Mouse (Mus musculus): ENCODE data around the gene Ceacam18. TPM values are rescaled to one million over a fixed set of nuclear protein-coding genes. Genes with fewer than 3 reads are reported as not detected.
"Not testable (repeated sequence)": the region's sequence is repeated elsewhere in the genome, so short reads cannot be mapped to it uniquely, and the experiment has no call there.

Gene Ceacam18
- polyA plus RNA-seq, 1 experiment from 2014 or later, result not detected

GRCm38 (mm10) chr7:43633940-43634339, 567 bp upstream of the Ceacam18 start:
- no peak overlapping the region for H3K4me3 ChIP-seq
- H3K4me1 ChIP-seq, result no peaks in the 10 kb centered on the region
- no peaks in the 10 kb centered on the region for H3K27me3 ChIP-seq
- WGBS, result 76% methylated on average over 4 of the region's 4 CpGs
- H3K36me3 ChIP-seq (ENCODE audit: poor library complexity, severe bottlenecking), result no peaks in the 10 kb centered on the region
- H3K4me2 ChIP-seq, result no peak overlapping the region
- no peaks in the 10 kb centered on the region for H3K9me3 ChIP-seq (replicated peaks)
- no peak overlapping the region for H3K9ac ChIP-seq
- no peak overlapping the region for H3K27ac ChIP-seq
- ATAC-seq, result no peak

- 61% methylated on average over 2 of the region's 2 CpGs for WGBS
These were observed 1.7 kb downstream of the Ceacam18 start for GRCm38 (mm10) chr7:43636194-43636593.

GRCm38 (mm10) chr7:43637118-43637517, 2.6 kb downstream of the Ceacam18 start:
- H3K4me1 ChIP-seq, result no peaks in the 10 kb centered on the region
- 75% methylated on average over 1 of the region's 1 CpGs for WGBS
- H3K27ac ChIP-seq, result no peak overlapping the region
- H3K9me3 ChIP-seq (replicated peaks), result no peaks in the 10 kb centered on the region
- H3K4me3 ChIP-seq, result no peak overlapping the region
- no peak overlapping the region for H3K9ac ChIP-seq
- ATAC-seq, result no peak
- H3K4me2 ChIP-seq, result no peak overlapping the region
- no peaks in the 10 kb centered on the region for H3K36me3 ChIP-seq (ENCODE audit: poor library complexity, severe bottlenecking)
- H3K27me3 ChIP-seq, result no peaks in the 10 kb centered on the region

More at GRCm38 (mm10) chr7:43636194-43636593, 1.7 kb downstream of the Ceacam18 start:
- H3K27ac ChIP-seq, result no peak overlapping the region
- no peak overlapping the region for H3K4me3 ChIP-seq
- no peaks in the 10 kb centered on the region for H3K27me3 ChIP-seq
- no peaks in the 10 kb centered on the region for H3K4me1 ChIP-seq
- no peak for ATAC-seq
- H3K4me2 ChIP-seq, result no peak overlapping the region
- no peaks in the 10 kb centered on the region for H3K36me3 ChIP-seq (ENCODE audit: poor library complexity, severe bottlenecking)
- no peak overlapping the region for H3K9ac ChIP-seq
- H3K9me3 ChIP-seq (replicated peaks), result no peaks in the 10 kb centered on the region

- 92% methylated on average over 5 of the region's 5 CpGs for WGBS
- Histone ChIP-seq H3K9me3 (replicated peaks) (no peaks in the 10 kb centered on the region), H3K4me1 (no peaks in the 10 kb centered on the region), H3K27me3 (no peaks in the 10 kb centered on the region), H3K27ac (no peak overlapping the region), H3K36me3 (ENCODE audit: poor library complexity, severe bottlenecking) (no peaks in the 10 kb centered on the region), H3K9ac (no peak overlapping the region), H3K4me3 (no peak overlapping the region), H3K4me2 (no peak overlapping the region)
- ATAC-seq, result no peak
These were observed 8.1 kb downstream of the Ceacam18 start for GRCm38 (mm10) chr7:43642587-43642986.

GRCm38 (mm10) chr7:43643046-43643652, 8.6 kb downstream of the Ceacam18 start:
- no peaks in the 10 kb centered on the region for H3K9me3 ChIP-seq (replicated peaks)
- H3K4me3 ChIP-seq, result no peak overlapping the region
- ATAC-seq, result no peak
- no peak overlapping the region for H3K27ac ChIP-seq
- no peaks in the 10 kb centered on the region for H3K27me3 ChIP-seq
- H3K4me2 ChIP-seq, result no peak overlapping the region
- H3K9ac ChIP-seq, result no peak overlapping the region
- H3K4me1 ChIP-seq, result no peaks in the 10 kb centered on the region
- no peaks in the 10 kb centered on the region for H3K36me3 ChIP-seq (ENCODE audit: poor library complexity, severe bottlenecking)
- 88% methylated on average over 17 of the region's 17 CpGs for WGBS

- no peak overlapping the region for H3K4me3 ChIP-seq
- H3K9me3 ChIP-seq (replicated peaks), result no peaks in the 10 kb centered on the region; the same call in 1 of the 2 replicates
- no peak overlapping the region for H3K27ac ChIP-seq
- no peaks in the 10 kb centered on the region for H3K36me3 ChIP-seq (ENCODE audit: poor library complexity, severe bottlenecking)
- H3K9ac ChIP-seq, result no peak overlapping the region
- ATAC-seq, result no peak
- 91% methylated on average over 6 of the region's 6 CpGs for WGBS
- no peaks in the 10 kb centered on the region for H3K4me1 ChIP-seq
- H3K27me3 ChIP-seq, result no peaks in the 10 kb centered on the region
- H3K4me2 ChIP-seq, result no peak overlapping the region
These were observed 18.2 kb downstream of the Ceacam18 start for GRCm38 (mm10) chr7:43652683-43653082.

- no peaks in the 10 kb centered on the region for H3K4me1 ChIP-seq
- WGBS, result 87% methylated on average over 3 of the region's 3 CpGs
These were observed 20.0 kb downstream of the Ceacam18 start for GRCm38 (mm10) chr7:43654519-43654918.

GRCm38 (mm10) chr7:43656232-43656631, 21.7 kb downstream of the Ceacam18 start:
- no peaks in the 10 kb centered on the region for H3K27me3 ChIP-seq
- no peak overlapping the region for H3K27ac ChIP-seq
- H3K9ac ChIP-seq, result no peak overlapping the region
- 76% methylated on average over 6 of the region's 6 CpGs for WGBS
- no peak for ATAC-seq
- no peaks in the 10 kb centered on the region for H3K4me1 ChIP-seq
- no peaks in the 10 kb centered on the region; the same call in 1 of the 2 replicates for H3K9me3 ChIP-seq (replicated peaks)
- H3K4me3 ChIP-seq, result no peak overlapping the region
- no peak overlapping the region for H3K4me2 ChIP-seq
- no peaks in the 10 kb centered on the region for H3K36me3 ChIP-seq (ENCODE audit: poor library complexity, severe bottlenecking)

More at GRCm38 (mm10) chr7:43654519-43654918, 20.0 kb downstream of the Ceacam18 start:
- H3K4me2 ChIP-seq, result no peak overlapping the region
- no peak overlapping the region for H3K4me3 ChIP-seq
- H3K27me3 ChIP-seq, result no peaks in the 10 kb centered on the region
- no peak overlapping the region for H3K27ac ChIP-seq
- no peak overlapping the region for H3K9ac ChIP-seq
- no peaks in the 10 kb centered on the region; the same call in 1 of the 2 replicates for H3K9me3 ChIP-seq (replicated peaks)
- no peak for ATAC-seq
- no peaks in the 10 kb centered on the region for H3K36me3 ChIP-seq (ENCODE audit: poor library complexity, severe bottlenecking)

- H3K4me2 ChIP-seq, result no peak within 1 kb of the TSS
- no peak for ATAC-seq
- H3K9ac ChIP-seq, result no peak within 1 kb of the TSS
- H3K4me3 ChIP-seq, result no peak within 1 kb of the TSS
- WGBS, result 85% methylated on average over 1 of the region's 1 CpGs
- no peaks in the 10 kb centered on the region for H3K9me3 ChIP-seq (replicated peaks)
- no peaks in the 10 kb centered on the region for H3K4me1 ChIP-seq
- no peak within 1 kb of the TSS for H3K27ac ChIP-seq
- H3K36me3 ChIP-seq (ENCODE audit: poor library complexity, severe bottlenecking), result no peaks in the 10 kb centered on the region
- H3K27me3 ChIP-seq, result no peaks in the 10 kb centered on the region
These were observed 25.5 kb downstream of the Ceacam18 start, which contains the start of gene Siglece for GRCm38 (mm10) chr7:43660002-43660401. TSS of gene Siglece (minus strand) at chr7:43660161.

- WGBS, result 96% methylated on average over 1 of the region's 1 CpGs
- Histone ChIP-seq H3K4me1 (no peaks in the 10 kb centered on the region), H3K9ac (no peak overlapping the region), H3K4me2 (no peak overlapping the region), H3K27me3 (no peaks in the 10 kb centered on the region), H3K4me3 (no peak overlapping the region), H3K36me3 (ENCODE audit: poor library complexity, severe bottlenecking) (no peaks in the 10 kb centered on the region), H3K9me3 (replicated peaks) (no peaks in the 10 kb centered on the region), H3K27ac (no peak overlapping the region)
- no peak for ATAC-seq
These were observed 28.3 kb downstream of the Ceacam18 start for GRCm38 (mm10) chr7:43662804-43663203.

- not testable (repeated sequence) for H3K4me2 ChIP-seq; H3K9me3 ChIP-seq (replicated peaks); H3K4me3 ChIP-seq; ATAC-seq; H3K27ac ChIP-seq; H3K36me3 ChIP-seq (ENCODE audit: poor library complexity, severe bottlenecking); H3K4me1 ChIP-seq; H3K27me3 ChIP-seq; H3K9ac ChIP-seq
- 95% methylated on average over 4 of the region's 4 CpGs for WGBS
These were observed 32.7 kb downstream of the Ceacam18 start for GRCm38 (mm10) chr7:43667221-43667620.

- H3K9me3 ChIP-seq (replicated peaks), result no peaks in the 10 kb centered on the region
- 23% methylated on average over 3 of the region's 3 CpGs for WGBS
- no peak overlapping the region for H3K4me2 ChIP-seq
- no peak overlapping the region for H3K27ac ChIP-seq
- no peak overlapping the region for H3K4me3 ChIP-seq
- no peaks in the 10 kb centered on the region for H3K36me3 ChIP-seq (ENCODE audit: poor library complexity, severe bottlenecking)
- no peak overlapping the region for H3K9ac ChIP-seq
- ATAC-seq, result no peak
- peaks cover 9% of the 10 kb centered on the region for H3K4me1 ChIP-seq
- no peaks in the 10 kb centered on the region for H3K27me3 ChIP-seq
These were observed 34.1 kb downstream of the Ceacam18 start for GRCm38 (mm10) chr7:43668582-43668981.

Measured in forebrain, embryonic 13.5 days (tissue).